Mouse (Mus musculus) cerebellum, adult 11 months (tissue): ENCODE measurements around the gene Plcd1.

Source experiments
- DNase-seq: peaks from one replicate; pipeline ENCODE4 v3.0.0; 2022

Gene Plcd1

GRCm38 (mm10) chr9:119052154-119052944, 41.0 kb downstream of the Plcd1 start, which contains the start of gene Vill:
Gene Vill (plus strand): TSS chr9:119052778.
- no peak for DNase-seq

GRCm38 (mm10) chr9:119051158-119051557, 42.1 kb downstream of the Plcd1 start:
- no peak for DNase-seq

- DNase-seq: no peak
Measured at GRCm38 (mm10) chr9:119048182-119048903, 45.0 kb downstream of the Plcd1 start.

GRCm38 (mm10) chr9:119040101-119040775, 53.1 kb downstream of the Plcd1 start:
- DNase-seq: peak; percentile 16

GRCm38 (mm10) chr9:119038574-119038973, 54.7 kb downstream of the Plcd1 start:
- no peak for DNase-seq

- DNase-seq: no peak
Measured at GRCm38 (mm10) chr9:119037076-119037730, 56.1 kb downstream of the Plcd1 start.

GRCm38 (mm10) chr9:119035836-119036235, 57.5 kb downstream of the Plcd1 start:
- no peak for DNase-seq

GRCm38 (mm10) chr9:119034676-119035665, 58.3 kb downstream of the Plcd1 start:
- DNase-seq: no peak

GRCm38 (mm10) chr9:119034069-119034468, 59.2 kb downstream of the Plcd1 start:
- no peak for DNase-seq

- DNase-seq: no peak
Measured at GRCm38 (mm10) chr9:119033111-119033921, 60.0 kb downstream of the Plcd1 start.

- no peak for DNase-seq
Measured at GRCm38 (mm10) chr9:119032538-119032937, 60.8 kb downstream of the Plcd1 start.

GRCm38 (mm10) chr9:119031772-119032171, 61.5 kb downstream of the Plcd1 start:
- no peak for DNase-seq

- no peak for DNase-seq
Measured at GRCm38 (mm10) chr9:119031038-119031437, 62.3 kb downstream of the Plcd1 start.

GRCm38 (mm10) chr9:119029568-119029967, 63.7 kb downstream of the Plcd1 start:
- peak; percentile 9 for DNase-seq

- no peak for DNase-seq
Measured at GRCm38 (mm10) chr9:119028226-119029195, 64.8 kb downstream of the Plcd1 start.

- DNase-seq: no peak
Measured at GRCm38 (mm10) chr9:119027337-119027736, 66.0 kb downstream of the Plcd1 start.

- no peak for DNase-seq
Measured at GRCm38 (mm10) chr9:119025832-119026331, 67.4 kb downstream of the Plcd1 start.

- DNase-seq: no peak
Measured at GRCm38 (mm10) chr9:119025263-119025662, 68.0 kb downstream of the Plcd1 start.

GRCm38 (mm10) chr9:119021731-119022130, 71.6 kb downstream of the Plcd1 start:
- DNase-seq: no peak
